Mouse (Mus musculus) neural tube, embryonic 15.5 days (tissue): Measurements from ENCODE around the gene Irak3. TPM values are rescaled to one million over a fixed set of nuclear protein-coding genes. Genes with fewer than 3 reads are reported as not detected.

Source experiments
- ATAC-seq: fragments of 200-750 bp; cut with Nextera tagmentation; 2 replicates; pipeline ENCODE4 v1.8.0; 2017; ENCODE audit warnings: mild to moderate bottlenecking, moderate TSS enrichment, moderate library complexity; ENCODE audit not compliant: low FRiP score
- H3K27ac ChIP-seq: fragments of 300-500 bp; sonication (generic); replicated peaks from 2 replicates; pipeline ENCODE4 v1.5.1; 2015; ENCODE audit warnings: mild to moderate bottlenecking, inconsistent platforms
- H3K27me3 ChIP-seq: fragments of 300-500 bp; sonication (generic); replicated peaks from 2 replicates; pipeline ENCODE4 v1.6.1; 2015; ENCODE audit warnings: inconsistent platforms
- H3K36me3 ChIP-seq: fragments of 300-500 bp; sonication (generic); 2 replicates; pipeline ENCODE4 v1.6.1; 2015; ENCODE audit warnings: inconsistent platforms
- H3K4me1 ChIP-seq: fragments of 300-500 bp; sonication (generic); 2 replicates; pipeline ENCODE4 v1.6.1; 2015; ENCODE audit warnings: inconsistent platforms
- H3K4me2 ChIP-seq: fragments of 300-500 bp; sonication (generic); 2 replicates; pipeline ENCODE4 v1.6.1; 2015; ENCODE audit warnings: inconsistent platforms, mild to moderate bottlenecking, moderate library complexity
- H3K4me3 ChIP-seq: fragments of 300-500 bp; sonication (generic); replicated peaks from 2 replicates; pipeline ENCODE4 v1.5.1; 2015; ENCODE audit warnings: mild to moderate bottlenecking, inconsistent platforms
- H3K9ac ChIP-seq: fragments of 300-500 bp; sonication (generic); replicated peaks from 2 replicates; pipeline ENCODE4 v1.6.1; 2015; ENCODE audit warnings: mild to moderate bottlenecking, inconsistent platforms
- H3K9me3 ChIP-seq: fragments of 300-500 bp; sonication (generic); replicated peaks from 2 replicates; pipeline ENCODE4 v1.6.1; 2016; ENCODE audit warnings: inconsistent platforms
- WGBS: fragments of 180-500 bp; shearing (Covaris S2); methylation state at CpG from one replicate; pipeline ENCODE4 v1.1.7; 2015; ENCODE audit warnings: mixed read lengths; 5-methylcytosine and 5-hydroxymethylcytosine counted together
- polyA plus RNA-seq: library from polyadenylated mRNA; unstranded; fragments of >200 nt; fragmentation: Nextera tagmentation; extraction: Ambion mirVana; gene quantifications from 2 replicates; pipeline ENCODE4 v1.2.1, GENCODE M21; 2015

Gene Irak3
- 0.29 and 1.2 TPM in 2 replicates for polyA plus RNA-seq

DNA sequence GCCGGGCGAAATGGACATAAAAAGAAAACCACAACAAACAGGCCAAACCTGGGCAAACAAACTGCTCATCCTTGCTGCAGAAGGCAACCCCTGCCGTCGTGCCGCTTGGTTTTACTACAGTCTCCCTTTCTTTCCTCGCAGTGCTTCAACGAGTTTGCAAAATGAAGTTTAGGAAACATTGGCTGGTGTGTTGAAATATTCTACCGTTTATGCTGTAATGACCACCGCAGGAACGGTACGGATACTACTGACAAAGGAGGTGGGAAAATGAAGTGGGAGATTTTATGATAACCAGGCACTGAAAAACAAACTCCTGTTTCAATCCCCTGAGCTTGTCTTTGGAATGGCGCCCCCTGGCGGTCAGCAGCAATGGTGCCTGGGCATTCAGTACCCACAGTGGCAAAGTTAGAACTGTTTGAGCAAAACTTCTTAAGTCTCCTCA lies at the start of gene Irak3:
TSS of gene Irak3 (minus strand) at position 170 of the 442 bp plus-strand sequence.
- Histone ChIP-seq H3K9ac (peak within 1 kb of the TSS; percentile 41), H3K27ac (no peak within 1 kb of the TSS), H3K4me3 (peak within 1 kb of the TSS; percentile 48), H3K27me3 (peaks cover 12% of the 10 kb centered on the region), H3K4me2 (peak within 1 kb of the TSS; percentile 87), H3K4me1 (peaks cover 11% of the 10 kb centered on the region), H3K36me3 (no peaks in the 10 kb centered on the region), H3K9me3 (no peaks in the 10 kb centered on the region)
- WGBS, result 4% methylated on average over 13 of the region's 13 CpGs
- ATAC-seq, result no peak

DNA sequence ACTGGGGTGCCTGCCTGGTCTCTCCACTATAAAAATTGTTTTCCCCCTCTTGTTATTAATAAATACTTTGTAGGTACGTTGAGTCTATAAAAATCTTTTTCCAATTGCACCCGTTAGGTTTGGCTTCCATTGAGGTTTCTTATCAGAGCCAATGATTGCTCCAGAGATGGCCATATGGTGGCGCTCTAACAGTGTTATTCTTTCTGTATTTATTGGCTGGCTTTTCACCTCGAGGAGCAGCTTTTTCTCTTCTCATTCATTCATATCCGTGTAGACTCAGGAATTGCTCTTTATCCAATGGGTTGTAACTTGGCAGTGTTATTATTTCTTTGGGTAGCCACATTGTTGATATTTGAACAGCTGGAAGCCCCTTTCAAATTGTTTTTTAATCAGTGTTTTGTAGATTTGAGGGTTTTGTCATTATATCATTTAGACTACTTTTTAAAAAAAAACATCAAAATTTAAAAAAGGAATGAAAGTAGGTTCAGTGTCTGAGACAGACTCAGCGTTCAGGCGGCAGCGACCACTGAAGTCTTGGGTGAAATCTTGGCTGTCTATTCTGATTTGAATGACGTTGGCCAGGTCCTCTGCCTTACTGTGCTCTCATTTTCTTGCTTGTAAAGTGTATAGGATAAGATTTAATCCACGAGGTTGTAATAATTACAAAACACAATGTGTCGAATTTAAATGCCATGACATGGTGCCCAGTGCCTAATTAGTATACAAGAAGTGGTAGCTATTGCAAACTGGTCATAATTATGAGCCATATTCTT lies 49.2 kb upstream of the Irak3 start:
- no peak overlapping the region for H3K4me2 ChIP-seq
- H3K27me3 ChIP-seq, result no peaks in the 10 kb centered on the region; the same call in 1 of the 2 replicates
- no peaks in the 10 kb centered on the region for H3K36me3 ChIP-seq
- H3K4me1 ChIP-seq, result peaks cover 2% of the 10 kb centered on the region; the same call in 1 of the 2 replicates
- WGBS, result 62% methylated on average over 11 of the region's 11 CpGs
- no peak overlapping the region for H3K9ac ChIP-seq
- ATAC-seq, result no peak
- H3K4me3 ChIP-seq, result no peak overlapping the region
- H3K9me3 ChIP-seq, result no peaks in the 10 kb centered on the region
- H3K27ac ChIP-seq, result no peak overlapping the region

- Histone ChIP-seq H3K9me3 (no peaks in the 10 kb centered on the region), H3K4me3 (no peak overlapping the region), H3K4me1 (peaks cover 2% of the 10 kb centered on the region; the same call in 1 of the 2 replicates), H3K27ac (no peak overlapping the region), H3K4me2 (0 out of 2 replicates have a peak overlapping the region, but pooled peaks have one; percentile 9), H3K27me3 (no peaks in the 10 kb centered on the region; the same call in 1 of the 2 replicates), H3K9ac (no peak overlapping the region), H3K36me3 (no peaks in the 10 kb centered on the region)
- ATAC-seq, result no peak
- 19% methylated on average over 9 of the region's 9 CpGs for WGBS
Measured at GRCm38 (mm10) chr10:120246994-120247750, 45.2 kb upstream of the Irak3 start.

- no peaks in the 10 kb centered on the region for H3K36me3 ChIP-seq
- 87% methylated on average over 5 of the region's 5 CpGs for WGBS
- no peaks in the 10 kb centered on the region for H3K9me3 ChIP-seq
- H3K27me3 ChIP-seq, result no peaks in the 10 kb centered on the region; the same call in 1 of the 2 replicates
- H3K4me1 ChIP-seq, result peaks cover 2% of the 10 kb centered on the region; the same call in 1 of the 2 replicates
- ATAC-seq, result no peak
- no peak overlapping the region for H3K27ac ChIP-seq
- H3K9ac ChIP-seq, result no peak overlapping the region
- no peak overlapping the region for H3K4me2 ChIP-seq
- H3K4me3 ChIP-seq, result no peak overlapping the region
Measured at GRCm38 (mm10) chr10:120245681-120246080, 43.8 kb upstream of the Irak3 start.

DNA sequence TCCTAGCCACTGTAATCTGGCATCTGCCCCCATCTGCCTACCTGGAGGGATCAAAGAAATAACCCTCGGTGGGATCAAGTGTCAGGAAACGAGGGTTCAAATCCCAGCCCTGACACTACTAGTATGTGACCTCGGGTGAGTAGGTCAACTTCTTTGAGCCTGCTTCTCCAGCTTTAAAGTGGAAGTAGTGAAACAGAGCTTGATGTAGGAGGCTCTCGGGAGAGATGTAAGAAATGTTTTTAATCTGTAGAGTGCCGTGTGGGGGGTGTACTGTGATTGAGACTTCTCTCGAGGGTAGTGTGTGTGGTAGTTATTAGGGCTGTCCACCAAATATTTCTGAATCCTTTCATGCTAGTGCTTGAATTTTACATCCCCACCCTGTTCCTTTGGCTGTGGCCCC lies 40.5 kb upstream of the Irak3 start:
- Histone ChIP-seq H3K27me3 (0 out of 2 replicates have a peak, but pooled peaks cover 5% of the 10 kb centered on the region), H3K36me3 (no peaks in the 10 kb centered on the region), H3K4me3 (no peak overlapping the region), H3K9ac (no peak overlapping the region), H3K4me2 (no peak overlapping the region), H3K27ac (no peak overlapping the region), H3K9me3 (no peaks in the 10 kb centered on the region), H3K4me1 (peaks cover 2% of the 10 kb centered on the region; the same call in 1 of the 2 replicates)
- WGBS, result 75% methylated on average over 6 of the region's 6 CpGs
- no peak for ATAC-seq

- H3K4me3 ChIP-seq, result no peak overlapping the region
- no peak overlapping the region for H3K4me2 ChIP-seq
- no peak overlapping the region for H3K27ac ChIP-seq
- no peaks in the 10 kb centered on the region for H3K4me1 ChIP-seq
- H3K36me3 ChIP-seq, result no peaks in the 10 kb centered on the region
- no peaks in the 10 kb centered on the region for H3K9me3 ChIP-seq
- 67% methylated on average over 6 of the region's 6 CpGs for WGBS
- H3K9ac ChIP-seq, result no peak overlapping the region
- ATAC-seq, result no peak
- 0 out of 2 replicates have a peak, but pooled peaks cover 5% of the 10 kb centered on the region for H3K27me3 ChIP-seq
Measured at GRCm38 (mm10) chr10:120239476-120239875, 37.5 kb upstream of the Irak3 start.

GRCm38 (mm10) chr10:120238241-120238640 lies 36.3 kb upstream of the Irak3 start:
- Histone ChIP-seq H3K9me3 (no peaks in the 10 kb centered on the region), H3K27ac (no peak overlapping the region), H3K4me2 (no peak overlapping the region), H3K4me3 (no peak overlapping the region), H3K36me3 (no peaks in the 10 kb centered on the region), H3K4me1 (no peaks in the 10 kb centered on the region), H3K9ac (no peak overlapping the region), H3K27me3 (0 out of 2 replicates have a peak, but pooled peaks cover 5% of the 10 kb centered on the region)
- no peak for ATAC-seq
- 97% methylated on average over 8 of the region's 8 CpGs for WGBS

GRCm38 (mm10) chr10:120236855-120237254 lies 34.9 kb upstream of the Irak3 start:
- H3K4me1 ChIP-seq, result no peaks in the 10 kb centered on the region
- ATAC-seq, result no peak
- H3K27me3 ChIP-seq, result 0 out of 2 replicates have a peak, but pooled peaks cover 5% of the 10 kb centered on the region
- 55% methylated on average over 9 of the region's 9 CpGs for WGBS
- no peak overlapping the region for H3K9ac ChIP-seq
- H3K36me3 ChIP-seq, result peaks cover 6% of the 10 kb centered on the region; the same call in 1 of the 2 replicates
- no peak overlapping the region for H3K4me3 ChIP-seq
- H3K4me2 ChIP-seq, result no peak overlapping the region
- no peak overlapping the region for H3K27ac ChIP-seq
- no peaks in the 10 kb centered on the region for H3K9me3 ChIP-seq

- Histone ChIP-seq H3K9me3 (no peaks in the 10 kb centered on the region), H3K4me1 (peaks cover 6% of the 10 kb centered on the region), H3K4me3 (no peak overlapping the region), H3K9ac (no peak overlapping the region), H3K27me3 (no peaks in the 10 kb centered on the region), H3K36me3 (peaks cover 23% of the 10 kb centered on the region), H3K4me2 (no peak overlapping the region), H3K27ac (no peak overlapping the region)
- WGBS, result 36% methylated on average over 18 of the region's 18 CpGs
- no peak for ATAC-seq
Measured at GRCm38 (mm10) chr10:120233655-120234367, 31.9 kb upstream of the Irak3 start.

- WGBS, result 35% methylated on average over 5 of the region's 5 CpGs
- Histone ChIP-seq H3K27me3 (no peaks in the 10 kb centered on the region), H3K9ac (no peak overlapping the region), H3K36me3 (peaks cover 23% of the 10 kb centered on the region), H3K9me3 (no peaks in the 10 kb centered on the region), H3K4me3 (no peak overlapping the region), H3K4me1 (peaks cover 19% of the 10 kb centered on the region), H3K4me2 (no peak overlapping the region), H3K27ac (no peak overlapping the region)
- ATAC-seq, result no peak
Measured at GRCm38 (mm10) chr10:120231718-120232117, 29.8 kb upstream of the Irak3 start.
